Mouse (Mus musculus) CD8-positive naive resting alpha-beta T cell, adult 2 months (primary cell): Measurements from ENCODE around the gene Sycp2l.
A peak's percentile ranks its signal among the peaks of the same experiment; 100 is the strongest.

Experiments used
- DNase-seq, 2 experiments: peaks; one replicate each; pipeline ENCODE4 v3.0.0; 2022; ENCODE audit warnings: low read depth in 2 of 2, low spot score in 2 of 2

Gene Sycp2l

GRCm38 (mm10) chr13:41113940-41114339 lies at the start of gene Sycp2l:
Gene Sycp2l, plus strand, starts transcription at chr13:41114307.
- no peak for DNase-seq

- no peak for DNase-seq
Observed at GRCm38 (mm10) chr13:41067618-41068017, 46.5 kb upstream of the Sycp2l start.

- DNase-seq, result no peak
Observed at GRCm38 (mm10) chr13:41071617-41072016, 42.5 kb upstream of the Sycp2l start.

- DNase-seq, result no peak
Observed at GRCm38 (mm10) chr13:41073819-41074218, 40.3 kb upstream of the Sycp2l start.

- no peak for DNase-seq
Observed at GRCm38 (mm10) chr13:41077921-41078320, 36.2 kb upstream of the Sycp2l start.

GRCm38 (mm10) chr13:41078690-41079420 lies 35.3 kb upstream of the Sycp2l start:
- DNase-seq, result no peak

- peak in 1 of 2 experiments; percentile 16 for DNase-seq
Observed at GRCm38 (mm10) chr13:41079421-41079780, 34.7 kb upstream of the Sycp2l start, which contains the start of gene Mak. Gene Mak, minus strand, starts transcription at chr13:41079706.

GRCm38 (mm10) chr13:41079859-41080258 lies 34.2 kb upstream of the Sycp2l start:
- no peak for DNase-seq

- no peak for DNase-seq
Observed at GRCm38 (mm10) chr13:41080700-41081099, 33.4 kb upstream of the Sycp2l start.

- DNase-seq, result no peak
Observed at GRCm38 (mm10) chr13:41084521-41084920, 29.6 kb upstream of the Sycp2l start.

- DNase-seq, result no peak
Observed at GRCm38 (mm10) chr13:41085140-41085539, 29.0 kb upstream of the Sycp2l start.

GRCm38 (mm10) chr13:41088746-41089145 lies 25.4 kb upstream of the Sycp2l start:
- no peak for DNase-seq

GRCm38 (mm10) chr13:41091271-41091670 lies 22.8 kb upstream of the Sycp2l start:
- no peak for DNase-seq

GRCm38 (mm10) chr13:41094160-41094559 lies 19.9 kb upstream of the Sycp2l start:
- DNase-seq, result no peak

- peak; percentile 29 to 51 for DNase-seq
Observed at GRCm38 (mm10) chr13:41097324-41098058, 16.6 kb upstream of the Sycp2l start.

- DNase-seq, result no peak
Observed at GRCm38 (mm10) chr13:41098325-41098724, 15.8 kb upstream of the Sycp2l start.

GRCm38 (mm10) chr13:41100031-41100430 lies 14.1 kb upstream of the Sycp2l start:
- no peak for DNase-seq

GRCm38 (mm10) chr13:41103841-41104525 lies 10.1 kb upstream of the Sycp2l start:
- DNase-seq, result no peak

- no peak for DNase-seq
Observed at GRCm38 (mm10) chr13:41105541-41105940, 8.6 kb upstream of the Sycp2l start.

GRCm38 (mm10) chr13:41110935-41111334 lies 3.2 kb upstream of the Sycp2l start, which contains the start of gene Gcm2:
Gene Gcm2, minus strand, starts transcription at chr13:41111035.
- no peak for DNase-seq

- DNase-seq, result no peak
Observed at GRCm38 (mm10) chr13:41119152-41119945, 5.2 kb downstream of the Sycp2l start.
